Mouse (Mus musculus): ENCODE data around the gene Thtpa.
A peak's percentile ranks its signal among the peaks of the same experiment; 100 is the strongest.

Gene Thtpa

GRCm38 (mm10) chr14:55094704-55095231 lies at the start of gene Thtpa:
Gene Thtpa (plus strand): TSS chr14:55094784.
- DNase-seq (ENCODE audit: low spot score), result peak; percentile 64

GRCm38 (mm10) chr14:55047971-55048531 lies 46.5 kb upstream of the Thtpa start:
- DNase-seq (ENCODE audit: low spot score), result no peak

GRCm38 (mm10) chr14:55052496-55052895 lies 42.1 kb upstream of the Thtpa start:
- no peak for DNase-seq (ENCODE audit: low spot score)

GRCm38 (mm10) chr14:55053050-55053449 lies 41.5 kb upstream of the Thtpa start:
- DNase-seq (ENCODE audit: low spot score), result no peak

GRCm38 (mm10) chr14:55053708-55054190 lies 40.8 kb upstream of the Thtpa start:
- no peak for DNase-seq (ENCODE audit: low spot score)

- DNase-seq (ENCODE audit: low spot score), result no peak
Measured at GRCm38 (mm10) chr14:55054191-55054749, 40.3 kb upstream of the Thtpa start.

- peak; percentile 83 for DNase-seq (ENCODE audit: low spot score)
Measured at GRCm38 (mm10) chr14:55055167-55055834, 39.3 kb upstream of the Thtpa start.

GRCm38 (mm10) chr14:55059009-55059408 lies 35.6 kb upstream of the Thtpa start:
- DNase-seq (ENCODE audit: low spot score), result no peak

- no peak for DNase-seq (ENCODE audit: low spot score)
Measured at GRCm38 (mm10) chr14:55059931-55060330, 34.7 kb upstream of the Thtpa start.

GRCm38 (mm10) chr14:55061845-55062244 lies 32.7 kb upstream of the Thtpa start:
- DNase-seq (ENCODE audit: low spot score), result no peak

- no peak for DNase-seq (ENCODE audit: low spot score)
Measured at GRCm38 (mm10) chr14:55062626-55063025, 32.0 kb upstream of the Thtpa start.

GRCm38 (mm10) chr14:55063117-55063516 lies 31.5 kb upstream of the Thtpa start:
- DNase-seq (ENCODE audit: low spot score), result no peak

GRCm38 (mm10) chr14:55063581-55064381 lies 30.8 kb upstream of the Thtpa start:
- no peak for DNase-seq (ENCODE audit: low spot score)

GRCm38 (mm10) chr14:55064481-55065370 lies 29.9 kb upstream of the Thtpa start:
- no peak for DNase-seq (ENCODE audit: low spot score)

- DNase-seq (ENCODE audit: low spot score), result no peak
Measured at GRCm38 (mm10) chr14:55065391-55065790, 29.2 kb upstream of the Thtpa start.

GRCm38 (mm10) chr14:55066042-55066441 lies 28.5 kb upstream of the Thtpa start:
- no peak for DNase-seq (ENCODE audit: low spot score)

GRCm38 (mm10) chr14:55071756-55072155 lies 22.8 kb upstream of the Thtpa start:
- no peak for DNase-seq (ENCODE audit: low spot score)

- no peak for DNase-seq (ENCODE audit: low spot score)
Measured at GRCm38 (mm10) chr14:55074416-55074815, 20.2 kb upstream of the Thtpa start.

- no peak for DNase-seq (ENCODE audit: low spot score)
Measured at GRCm38 (mm10) chr14:55076224-55076623, 18.4 kb upstream of the Thtpa start.

GRCm38 (mm10) chr14:55076956-55077355 lies 17.6 kb upstream of the Thtpa start:
- DNase-seq (ENCODE audit: low spot score), result no peak

Measured in ovary, adult 18-20 months (tissue).